Mouse (Mus musculus) neural tube, embryonic 12.5 days (tissue): ENCODE measurements at regions not wholly inside any gene's neighbourhood (a gene's known extent, or its start where the extent isn't known, plus 50 kb on each side); places are given as distances from the start of the nearest gene placed in this dataset.

ENCODE experiments used
- ATAC-seq: fragments of 200-750 bp; cut with Nextera tagmentation; 2 replicates; pipeline ENCODE4 v1.8.0; 2017; ENCODE audit warnings: low read depth, mild to moderate bottlenecking, moderate TSS enrichment, moderate library complexity; ENCODE audit not compliant: low FRiP score
- H3K27ac ChIP-seq: fragments of 300-500 bp; sonication (generic); 2 replicates; pipeline ENCODE4 v1.5.1; 2016
- H3K27me3 ChIP-seq: fragments of 300-500 bp; sonication (generic); replicated peaks from 2 replicates; pipeline ENCODE4 v1.6.1; 2016; ENCODE audit warnings: mild to moderate bottlenecking
- H3K36me3 ChIP-seq: fragments of 300-500 bp; sonication (generic); 2 replicates; pipeline ENCODE4 v1.6.1; 2016; ENCODE audit warnings: mild to moderate bottlenecking
- H3K4me1 ChIP-seq: fragments of 300-500 bp; sonication (generic); 2 replicates; pipeline ENCODE4 v1.6.1; 2016
- H3K4me2 ChIP-seq: fragments of 300-500 bp; sonication (generic); replicated peaks from 2 replicates; pipeline ENCODE4 v1.6.1; 2016; ENCODE audit warnings: mild to moderate bottlenecking
- H3K4me3 ChIP-seq: fragments of 300-500 bp; sonication (generic); 2 replicates; pipeline ENCODE4 v1.5.1; 2016
- H3K9ac ChIP-seq: fragments of 300-500 bp; sonication (generic); 2 replicates; pipeline ENCODE4 v1.6.1; 2016; ENCODE audit warnings: mild to moderate bottlenecking
- H3K9me3 ChIP-seq: fragments of 300-500 bp; sonication (generic); 2 replicates; pipeline ENCODE4 v1.6.1; 2016; ENCODE audit warnings: mild to moderate bottlenecking
- WGBS: fragments of 180-500 bp; shearing (Covaris S2); methylation state at CpG from one replicate; pipeline ENCODE4 v1.1.7; 2016; 5-methylcytosine and 5-hydroxymethylcytosine counted together

GRCm38 (mm10) chr6:127207308-127207707, 55.3 kb upstream of the Ccnd2 start:
- Histone ChIP-seq H3K4me3 (no peak overlapping the region), H3K4me2 (no peak overlapping the region), H3K27ac (no peak overlapping the region), H3K4me1 (no peaks in the 10 kb centered on the region), H3K27me3 (no peaks in the 10 kb centered on the region), H3K9me3 (no peaks in the 10 kb centered on the region), H3K9ac (no peak overlapping the region), H3K36me3 (no peaks in the 10 kb centered on the region)
- no peak for ATAC-seq
- WGBS: 84% methylated on average over 5 of the region's 5 CpGs

DNA sequence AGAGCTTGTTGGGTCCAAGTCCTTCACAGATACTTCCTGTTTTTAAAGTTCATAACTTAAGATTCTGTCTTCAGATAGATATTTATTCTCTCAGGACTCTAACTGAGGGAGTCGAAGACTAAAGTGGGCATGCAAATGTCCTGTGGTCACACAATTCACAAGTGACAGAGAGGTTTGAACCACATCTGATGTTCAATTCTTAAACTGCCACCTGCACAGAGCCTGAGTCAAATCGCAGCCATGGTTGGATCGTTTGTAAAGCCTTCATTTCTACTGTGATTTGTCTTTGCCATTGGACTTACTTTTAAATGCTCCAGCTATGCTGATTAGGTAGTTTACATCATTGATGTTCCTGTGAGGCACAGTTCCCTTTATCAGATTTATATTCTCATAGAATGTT, 61.4 kb upstream of the Ccnd2 start:
- no peak for ATAC-seq
- no peak overlapping the region for H3K27ac ChIP-seq
- no peak overlapping the region for H3K4me2 ChIP-seq
- H3K4me1 ChIP-seq: no peaks in the 10 kb centered on the region
- no peaks in the 10 kb centered on the region for H3K27me3 ChIP-seq
- WGBS: 92% methylated on average over 3 of the region's 3 CpGs
- H3K4me3 ChIP-seq: no peak overlapping the region
- no peaks in the 10 kb centered on the region for H3K36me3 ChIP-seq
- no peaks in the 10 kb centered on the region for H3K9me3 ChIP-seq
- H3K9ac ChIP-seq: no peak overlapping the region

DNA sequence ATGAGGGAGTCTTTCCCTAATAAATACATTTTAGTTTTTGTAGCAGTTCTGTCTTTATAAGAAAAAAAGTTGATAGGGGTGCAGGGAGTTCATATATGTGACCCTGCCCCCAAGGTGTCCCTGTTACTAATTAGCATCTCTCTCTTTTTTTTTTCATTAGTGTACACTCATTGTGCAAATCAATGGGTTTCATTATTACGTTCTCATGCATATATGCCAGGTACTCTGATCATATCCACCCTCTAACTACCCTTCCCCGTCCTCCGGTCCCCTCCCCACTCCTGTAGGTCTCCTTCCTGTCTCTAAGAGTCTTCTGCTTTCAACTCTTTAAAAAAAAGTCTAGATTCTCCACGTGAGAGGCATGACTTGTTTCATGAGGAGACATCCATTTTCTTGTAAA, 63.9 kb upstream of the Ccnd2 start:
- Histone ChIP-seq H3K4me2 (no peak overlapping the region), H3K36me3 (no peaks in the 10 kb centered on the region), H3K27me3 (no peaks in the 10 kb centered on the region), H3K9ac (no peak overlapping the region), H3K27ac (no peak overlapping the region), H3K9me3 (no peaks in the 10 kb centered on the region), H3K4me3 (no peak overlapping the region), H3K4me1 (no peaks in the 10 kb centered on the region)
- no peak for ATAC-seq
- 61% methylated on average over 4 of the region's 4 CpGs for WGBS

DNA sequence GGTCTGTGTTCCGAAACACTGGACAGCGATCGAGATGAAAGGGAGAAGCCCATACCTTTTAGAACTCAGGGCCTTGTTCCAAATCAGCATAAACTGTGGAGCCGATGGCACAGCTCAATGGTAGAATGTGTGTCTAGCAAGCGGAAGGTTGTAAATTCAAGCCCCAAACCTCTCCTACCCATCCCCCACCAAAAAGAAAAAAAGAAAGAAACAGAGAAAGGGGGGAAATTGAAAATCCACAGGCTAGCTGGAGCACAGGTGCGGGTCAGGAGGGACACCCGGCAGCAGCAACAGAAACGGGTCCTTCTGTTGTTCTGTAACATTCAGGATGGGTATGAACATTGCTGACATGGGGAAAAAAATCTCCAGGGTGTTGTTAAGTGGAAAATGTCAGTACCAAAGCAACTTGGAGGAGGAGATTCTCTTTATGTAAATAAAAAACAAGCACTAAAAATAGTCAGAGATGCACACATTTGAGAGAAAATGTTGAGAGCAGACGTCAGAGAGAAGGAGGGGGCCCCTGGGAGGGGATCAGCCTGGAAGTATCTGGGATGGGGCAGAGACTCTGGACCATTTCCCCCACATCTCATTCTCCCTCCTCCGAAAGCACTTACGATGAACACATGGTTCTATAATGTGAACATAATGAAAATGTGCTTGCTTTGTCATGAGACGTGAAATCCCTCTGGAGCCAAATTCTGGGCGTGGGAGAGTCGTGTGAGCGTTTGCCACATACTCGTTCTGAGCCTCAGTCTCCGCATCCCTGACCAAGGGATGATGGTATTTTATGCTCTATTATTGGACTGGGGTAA, 66.8 kb upstream of the Ccnd2 start:
- 66% methylated on average over 17 of the region's 17 CpGs for WGBS
- no peaks in the 10 kb centered on the region for H3K36me3 ChIP-seq
- H3K9ac ChIP-seq: no peak overlapping the region
- H3K4me1 ChIP-seq: no peaks in the 10 kb centered on the region
- no peak overlapping the region for H3K4me3 ChIP-seq
- no peak overlapping the region for H3K4me2 ChIP-seq
- no peak overlapping the region for H3K27ac ChIP-seq
- no peaks in the 10 kb centered on the region for H3K9me3 ChIP-seq
- H3K27me3 ChIP-seq: no peaks in the 10 kb centered on the region
- no peak for ATAC-seq

- Histone ChIP-seq H3K9me3 (no peaks in the 10 kb centered on the region), H3K4me3 (no peak overlapping the region), H3K9ac (no peak overlapping the region), H3K27ac (no peak overlapping the region), H3K27me3 (no peaks in the 10 kb centered on the region), H3K4me1 (no peaks in the 10 kb centered on the region), H3K4me2 (no peak overlapping the region), H3K36me3 (no peaks in the 10 kb centered on the region)
- no peak for ATAC-seq
- 84% methylated on average over 7 of the region's 7 CpGs for WGBS
Measured at GRCm38 (mm10) chr6:127219446-127219802, 67.4 kb upstream of the Ccnd2 start.

GRCm38 (mm10) chr6:127226242-127226983, 74.4 kb upstream of the Ccnd2 start:
- Histone ChIP-seq H3K27me3 (no peaks in the 10 kb centered on the region), H3K4me2 (no peak overlapping the region), H3K36me3 (no peaks in the 10 kb centered on the region), H3K9me3 (no peaks in the 10 kb centered on the region), H3K9ac (no peak overlapping the region), H3K27ac (no peak overlapping the region), H3K4me3 (no peak overlapping the region), H3K4me1 (no peaks in the 10 kb centered on the region)
- ATAC-seq: no peak
- 67% methylated on average over 5 of the region's 5 CpGs for WGBS

DNA sequence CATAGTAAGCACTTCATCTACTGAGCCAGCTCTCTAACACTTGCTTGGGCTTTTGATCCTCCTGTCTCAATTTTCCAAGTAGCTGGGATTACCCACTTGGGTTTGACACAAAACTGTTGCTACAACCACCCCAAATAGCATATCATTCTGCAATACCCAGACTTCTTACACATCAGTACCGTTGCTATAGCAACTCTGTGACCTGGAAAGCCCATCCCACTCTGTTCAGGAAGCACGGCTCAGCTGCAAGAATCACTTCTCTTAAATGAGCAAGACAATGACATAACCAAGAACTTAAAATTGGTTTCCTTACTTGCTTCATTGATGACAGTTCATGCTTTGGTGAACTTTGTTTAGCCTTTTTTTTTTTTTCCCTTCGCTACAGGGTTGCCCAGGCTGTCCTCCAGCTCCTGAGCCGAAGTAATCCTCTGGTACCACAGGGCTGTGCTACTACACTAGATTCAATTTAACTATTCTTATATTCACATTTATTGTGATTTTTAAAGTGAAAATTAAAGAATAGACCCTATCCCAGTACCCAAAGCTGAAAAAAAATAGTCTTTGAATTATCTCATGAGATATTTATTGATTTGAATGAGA, 84.6 kb upstream of the Ccnd2 start:
- no peak for ATAC-seq
- no peaks in the 10 kb centered on the region for H3K36me3 ChIP-seq
- H3K27ac ChIP-seq: no peak overlapping the region
- H3K27me3 ChIP-seq: no peaks in the 10 kb centered on the region
- no peaks in the 10 kb centered on the region for H3K9me3 ChIP-seq
- H3K4me1 ChIP-seq: no peaks in the 10 kb centered on the region
- H3K9ac ChIP-seq: no peak overlapping the region
- WGBS: 66% methylated on average over 4 of the region's 4 CpGs
- H3K4me3 ChIP-seq: no peak overlapping the region
- H3K4me2 ChIP-seq: no peak overlapping the region

DNA sequence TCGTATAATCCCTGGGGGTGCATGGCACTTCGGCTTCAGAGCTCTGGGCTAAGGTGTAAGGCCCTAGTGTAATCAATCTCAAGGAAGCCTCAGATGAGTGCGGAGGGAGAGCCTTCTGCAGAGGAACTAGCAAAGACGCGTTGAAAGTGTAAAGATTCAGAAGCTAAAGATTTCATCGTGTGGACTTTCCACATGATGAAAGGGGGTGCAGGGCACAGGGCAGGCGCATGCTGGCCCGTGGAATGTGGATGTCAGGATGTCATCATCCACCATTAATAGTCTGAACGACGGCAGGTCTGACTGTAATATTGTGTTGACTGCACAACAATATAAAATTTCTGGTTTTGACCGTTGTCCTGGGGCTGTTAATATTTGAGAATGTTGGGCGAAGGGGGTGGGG, 85.2 kb upstream of the Ccnd2 start:
- no peak overlapping the region for H3K27ac ChIP-seq
- H3K9me3 ChIP-seq: no peaks in the 10 kb centered on the region
- no peak overlapping the region for H3K9ac ChIP-seq
- no peaks in the 10 kb centered on the region for H3K4me1 ChIP-seq
- H3K36me3 ChIP-seq: no peaks in the 10 kb centered on the region
- H3K4me3 ChIP-seq: no peak overlapping the region
- ATAC-seq: no peak
- WGBS: 89% methylated on average over 12 of the region's 12 CpGs
- no peaks in the 10 kb centered on the region for H3K27me3 ChIP-seq
- H3K4me2 ChIP-seq: no peak overlapping the region

GRCm38 (mm10) chr6:127239529-127240471, 87.8 kb upstream of the Ccnd2 start:
- Histone ChIP-seq H3K27me3 (no peaks in the 10 kb centered on the region), H3K4me1 (no peaks in the 10 kb centered on the region), H3K4me3 (no peak overlapping the region), H3K9ac (no peak overlapping the region), H3K27ac (no peak overlapping the region), H3K36me3 (no peaks in the 10 kb centered on the region), H3K9me3 (no peaks in the 10 kb centered on the region), H3K4me2 (no peak overlapping the region)
- WGBS: 53% methylated on average over 12 of the region's 12 CpGs
- ATAC-seq: no peak

GRCm38 (mm10) chr6:127240472-127241375, 88.7 kb upstream of the Ccnd2 start:
- 86% methylated on average over 19 of the region's 19 CpGs for WGBS
- H3K4me3 ChIP-seq: no peak overlapping the region
- no peak overlapping the region for H3K27ac ChIP-seq
- no peaks in the 10 kb centered on the region for H3K4me1 ChIP-seq
- H3K9me3 ChIP-seq: no peaks in the 10 kb centered on the region
- ATAC-seq: no peak
- no peak overlapping the region for H3K4me2 ChIP-seq
- H3K27me3 ChIP-seq: no peaks in the 10 kb centered on the region
- no peaks in the 10 kb centered on the region for H3K36me3 ChIP-seq
- no peak overlapping the region for H3K9ac ChIP-seq

- Histone ChIP-seq H3K27ac (no peak overlapping the region), H3K9ac (no peak overlapping the region), H3K27me3 (no peaks in the 10 kb centered on the region), H3K4me2 (no peak overlapping the region), H3K4me3 (no peak overlapping the region), H3K4me1 (no peaks in the 10 kb centered on the region), H3K36me3 (no peaks in the 10 kb centered on the region), H3K9me3 (no peaks in the 10 kb centered on the region)
- 73% methylated on average over 14 of the region's 14 CpGs for WGBS
- no peak for ATAC-seq
Measured at GRCm38 (mm10) chr6:127241693-127242425, 89.9 kb upstream of the Ccnd2 start.
